Mouse (Mus musculus): ENCODE measurements around the gene Fsd1. TPM values are rescaled to one million over a fixed set of nuclear protein-coding genes. Genes with fewer than 3 reads are reported as not detected.

Gene Fsd1
- polyA plus RNA-seq, 1 experiment = not detected

DNA sequence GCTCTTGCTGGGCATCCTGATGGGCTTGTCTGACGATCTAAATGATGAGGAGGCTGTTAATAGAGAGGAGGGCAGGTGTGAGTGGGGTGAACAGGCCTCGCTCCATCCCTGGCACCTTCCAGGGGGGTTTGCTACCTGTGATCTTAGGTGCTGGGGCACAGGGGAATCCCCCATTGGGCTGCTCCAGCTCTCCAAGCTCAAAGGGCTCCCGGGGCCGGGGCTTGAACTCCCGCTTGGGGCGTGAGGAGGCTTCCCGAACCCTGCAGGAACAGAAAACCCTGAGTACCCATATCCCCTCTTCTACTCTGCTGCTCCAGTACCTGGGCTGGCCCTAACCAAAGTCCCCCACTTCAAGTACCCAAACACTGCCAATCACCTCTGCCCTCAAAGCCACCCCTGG lies 31.5 kb downstream of the Fsd1 start:
- 92% methylated on average over 7 of the region's 7 CpGs for WGBS
- peaks cover 9% of the 10 kb centered on the region for H3K4me1 ChIP-seq (ENCODE audit: control insufficient read depth, insufficient read depth, low read length)
- H3K4me3 ChIP-seq (replicated peaks; ENCODE audit: control insufficient read depth, low read depth, low read length) = no peak overlapping the region
- H3K27ac ChIP-seq (ENCODE audit: control insufficient read depth, insufficient read depth, low read depth, low read length, poor library complexity) = no peak overlapping the region
- TF ChIP-seq CTCF (IDR thresholded peaks at IDR 0.05; ENCODE audit: control insufficient read depth, insufficient read depth, low read length) = no peak
- TF ChIP-seq POLR2A (IDR thresholded peaks at IDR 0.05; ENCODE audit: borderline replicate concordance, control insufficient read depth, low read depth, low read length) = no peak

DNA sequence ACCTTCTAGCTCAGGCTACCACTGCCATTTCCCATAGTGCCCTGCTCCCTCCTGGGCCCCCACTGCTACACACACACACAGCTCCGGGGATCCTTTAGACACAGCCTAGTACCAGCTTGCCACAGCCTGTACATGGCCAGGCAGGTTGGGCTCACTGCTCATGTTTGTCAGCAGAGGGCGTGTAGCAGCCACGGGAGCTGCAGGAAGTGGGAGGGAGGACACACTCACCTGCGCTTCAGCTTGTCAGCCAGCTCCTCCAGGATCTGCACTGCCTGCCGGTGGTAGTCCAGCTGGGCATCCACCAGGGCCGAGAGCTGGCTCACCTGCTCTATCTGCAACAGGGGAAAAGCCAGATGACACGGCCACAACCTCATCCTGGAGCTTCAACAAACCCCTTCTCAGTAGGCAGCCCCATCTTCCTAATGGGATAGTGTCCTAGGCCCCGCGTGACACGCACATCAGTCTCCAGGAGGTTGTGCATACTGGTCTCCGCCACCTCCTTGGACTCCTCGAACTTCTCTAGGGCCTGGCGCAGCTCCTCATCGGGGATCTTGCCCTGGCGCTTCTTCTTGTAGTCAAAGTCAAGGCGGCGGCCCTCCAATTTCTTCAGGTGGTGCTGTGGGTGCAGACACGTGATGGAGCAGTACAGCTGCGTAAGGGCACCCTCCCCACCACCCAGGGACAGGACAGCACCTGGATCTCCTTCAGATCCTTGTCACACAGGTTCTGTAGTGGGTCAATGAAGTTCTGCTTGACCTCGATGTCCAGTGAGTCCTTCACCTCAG lies 32.2 kb downstream of the Fsd1 start:
- WGBS = 72% methylated on average over 20 of the region's 20 CpGs
- Histone ChIP-seq H3K4me1 (ENCODE audit: control insufficient read depth, insufficient read depth, low read length) (peaks cover 13% of the 10 kb centered on the region), H3K4me3 (replicated peaks; ENCODE audit: control insufficient read depth, low read depth, low read length) (no peak overlapping the region), H3K27ac (ENCODE audit: control insufficient read depth, insufficient read depth, low read depth, low read length, poor library complexity) (no peak overlapping the region)
- TF ChIP-seq CTCF (IDR thresholded peaks at IDR 0.05; ENCODE audit: control insufficient read depth, insufficient read depth, low read length) = peak; percentile 76
- TF ChIP-seq POLR2A (IDR thresholded peaks at IDR 0.05; ENCODE audit: borderline replicate concordance, control insufficient read depth, low read depth, low read length) = no peak

DNA sequence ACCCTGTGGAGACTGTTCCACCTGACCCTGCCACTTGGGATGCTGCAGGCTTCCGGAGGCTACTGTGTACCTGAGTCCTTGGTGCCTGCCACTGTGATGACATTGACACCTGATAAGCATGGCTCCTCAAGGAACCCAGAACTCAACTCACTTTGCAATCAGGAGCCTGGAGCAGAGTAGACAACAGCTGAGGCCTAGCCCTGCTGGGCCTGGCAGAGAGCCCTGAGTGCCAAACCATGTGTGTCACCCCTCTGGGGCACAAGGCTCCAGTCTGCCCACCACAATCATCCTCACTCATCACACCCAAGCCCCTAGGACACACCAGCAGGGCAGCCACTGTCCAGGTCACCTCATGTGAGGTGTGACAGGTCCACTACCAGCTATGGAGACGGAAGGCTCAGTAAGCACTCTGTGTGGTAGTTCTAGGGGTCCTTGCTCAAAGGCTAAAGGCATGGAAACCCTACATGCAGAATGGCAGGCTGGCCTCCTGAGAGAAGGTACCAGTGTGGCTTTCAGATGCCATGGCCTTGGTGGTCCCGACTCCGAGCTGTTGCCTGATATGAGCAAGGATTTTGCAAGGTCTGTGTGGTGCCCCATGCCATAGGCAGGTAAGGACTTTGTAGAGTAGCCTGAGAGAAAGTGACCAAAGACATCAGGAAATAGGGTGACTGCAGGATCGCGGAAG lies 34.2 kb downstream of the Fsd1 start:
- TF ChIP-seq CTCF (IDR thresholded peaks at IDR 0.05; ENCODE audit: control insufficient read depth, insufficient read depth, low read length) (no peak), POLR2A (IDR thresholded peaks at IDR 0.05; ENCODE audit: borderline replicate concordance, control insufficient read depth, low read depth, low read length) (no peak)
- Histone ChIP-seq H3K4me3 (replicated peaks; ENCODE audit: control insufficient read depth, low read depth, low read length) (no peak overlapping the region), H3K4me1 (ENCODE audit: control insufficient read depth, insufficient read depth, low read length) (peaks cover 19% of the 10 kb centered on the region), H3K27ac (ENCODE audit: control insufficient read depth, insufficient read depth, low read depth, low read length, poor library complexity) (no peak overlapping the region)
- WGBS = 75% methylated on average over 6 of the region's 6 CpGs

DNA sequence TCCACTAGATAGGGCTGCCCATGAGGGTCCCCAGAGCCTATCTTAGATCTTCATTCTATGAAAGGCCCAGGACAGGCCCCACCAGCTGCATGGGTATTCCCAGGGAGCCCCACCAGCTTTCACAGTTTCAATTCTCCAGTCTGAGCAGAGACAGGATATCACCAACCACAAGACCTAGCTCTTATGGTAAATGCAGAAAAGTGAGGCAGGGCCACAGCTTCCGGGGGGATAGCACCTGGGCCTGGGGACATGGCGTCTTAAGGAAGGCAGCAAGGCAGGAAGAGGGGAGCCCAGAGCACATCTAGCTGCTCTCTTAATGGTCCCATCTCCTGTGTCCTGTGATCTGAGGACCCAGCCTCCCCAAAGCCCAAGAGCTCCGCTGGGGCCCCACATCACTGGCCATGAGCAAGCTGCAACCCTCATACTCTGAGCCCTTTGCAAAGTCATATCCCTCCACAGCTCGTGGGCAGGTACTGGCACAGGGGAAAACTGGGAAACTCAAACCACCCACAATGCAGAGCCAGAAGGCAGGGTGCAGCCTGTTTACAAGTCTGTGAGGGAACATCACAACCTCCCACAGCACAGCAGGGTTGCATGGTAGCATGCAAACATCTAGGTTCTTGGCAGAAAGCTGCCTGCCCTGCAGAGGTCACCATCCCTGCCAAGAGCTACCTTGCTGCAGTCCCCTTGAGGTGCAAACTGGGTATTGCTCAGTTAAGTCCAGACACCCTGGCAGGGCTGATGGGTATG lies 35.0 kb downstream of the Fsd1 start:
- peaks cover 20% of the 10 kb centered on the region for H3K4me1 ChIP-seq (ENCODE audit: control insufficient read depth, insufficient read depth, low read length)
- H3K4me3 ChIP-seq (replicated peaks; ENCODE audit: control insufficient read depth, low read depth, low read length) = no peak overlapping the region
- TF ChIP-seq CTCF (IDR thresholded peaks at IDR 0.05; ENCODE audit: control insufficient read depth, insufficient read depth, low read length) (no peak), POLR2A (IDR thresholded peaks at IDR 0.05; ENCODE audit: borderline replicate concordance, control insufficient read depth, low read depth, low read length) (no peak)
- peak overlapping the region; percentile 17; the same call in 1 of the 2 replicates for H3K27ac ChIP-seq (ENCODE audit: control insufficient read depth, insufficient read depth, low read depth, low read length, poor library complexity)
- WGBS = 30% methylated on average over 4 of the region's 4 CpGs

DNA sequence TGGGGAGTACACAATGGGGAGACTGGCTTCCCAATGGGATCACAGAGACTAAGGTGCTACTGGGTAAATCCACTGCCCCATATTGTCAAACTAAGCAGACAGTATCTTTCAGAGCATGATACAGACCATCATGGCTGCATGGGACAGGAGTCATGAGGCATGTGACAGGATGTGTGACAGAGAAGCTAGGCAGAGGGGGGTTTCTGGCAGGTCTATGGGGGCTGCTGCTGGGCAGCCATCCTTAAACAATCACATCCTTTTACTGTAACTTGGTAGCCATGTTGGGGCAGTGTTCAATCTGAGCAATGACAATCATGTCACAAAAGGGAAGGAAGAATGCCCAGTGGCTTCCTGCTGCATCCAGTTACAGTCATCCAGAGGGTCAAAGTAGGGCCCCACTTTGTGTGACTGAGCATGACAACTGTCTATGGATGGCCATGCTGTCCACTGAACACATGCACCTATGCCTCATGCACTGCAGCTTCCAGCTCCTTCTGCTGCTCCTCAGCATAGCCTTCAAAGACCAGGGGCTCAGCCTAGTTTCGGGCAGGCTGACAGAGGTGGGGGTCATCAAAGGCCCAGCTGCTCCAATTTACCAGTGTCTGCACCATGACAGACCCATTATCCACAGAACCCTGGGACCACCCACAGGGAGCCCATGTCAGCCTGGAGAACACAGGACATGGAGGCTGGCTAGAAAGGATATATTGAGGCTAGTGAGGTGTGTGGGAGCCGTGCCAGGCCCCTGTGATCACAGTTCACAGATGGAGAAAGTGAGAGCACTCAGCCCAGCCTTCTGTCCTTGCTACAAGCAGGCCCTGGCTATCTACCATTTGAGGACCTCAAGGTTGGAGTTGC lies 36.1 kb downstream of the Fsd1 start:
- H3K4me1 ChIP-seq (ENCODE audit: control insufficient read depth, insufficient read depth, low read length) = peaks cover 20% of the 10 kb centered on the region
- no peak for TF ChIP-seq POLR2A (IDR thresholded peaks at IDR 0.05; ENCODE audit: borderline replicate concordance, control insufficient read depth, low read depth, low read length)
- no peak for TF ChIP-seq CTCF (IDR thresholded peaks at IDR 0.05; ENCODE audit: control insufficient read depth, insufficient read depth, low read length)
- H3K4me3 ChIP-seq (replicated peaks; ENCODE audit: control insufficient read depth, low read depth, low read length) = no peak overlapping the region
- WGBS = 83% methylated on average over 2 of the region's 2 CpGs
- H3K27ac ChIP-seq (ENCODE audit: control insufficient read depth, insufficient read depth, low read depth, low read length, poor library complexity) = no peak overlapping the region

DNA sequence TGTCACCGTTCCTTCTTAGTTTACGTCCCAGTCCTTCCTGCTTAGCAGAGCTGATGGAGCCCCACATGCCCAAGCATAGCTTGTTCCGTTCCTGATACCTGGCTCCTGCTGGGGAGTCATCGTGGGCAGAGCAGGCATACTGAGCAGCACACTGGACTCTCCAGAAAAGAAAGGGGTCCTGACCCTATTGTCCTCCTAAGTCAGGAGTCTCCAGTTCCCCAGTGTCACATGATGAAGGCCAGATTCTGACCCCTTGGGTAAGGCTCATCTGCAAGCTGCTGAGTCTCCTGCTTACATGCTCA lies 36.6 kb downstream of the Fsd1 start:
- 80% methylated on average over 4 of the region's 4 CpGs for WGBS
- Histone ChIP-seq H3K27ac (ENCODE audit: control insufficient read depth, insufficient read depth, low read depth, low read length, poor library complexity) (no peak overlapping the region), H3K4me3 (replicated peaks; ENCODE audit: control insufficient read depth, low read depth, low read length) (no peak overlapping the region), H3K4me1 (ENCODE audit: control insufficient read depth, insufficient read depth, low read length) (peaks cover 20% of the 10 kb centered on the region)
- TF ChIP-seq CTCF (IDR thresholded peaks at IDR 0.05; ENCODE audit: control insufficient read depth, insufficient read depth, low read length) = no peak

DNA sequence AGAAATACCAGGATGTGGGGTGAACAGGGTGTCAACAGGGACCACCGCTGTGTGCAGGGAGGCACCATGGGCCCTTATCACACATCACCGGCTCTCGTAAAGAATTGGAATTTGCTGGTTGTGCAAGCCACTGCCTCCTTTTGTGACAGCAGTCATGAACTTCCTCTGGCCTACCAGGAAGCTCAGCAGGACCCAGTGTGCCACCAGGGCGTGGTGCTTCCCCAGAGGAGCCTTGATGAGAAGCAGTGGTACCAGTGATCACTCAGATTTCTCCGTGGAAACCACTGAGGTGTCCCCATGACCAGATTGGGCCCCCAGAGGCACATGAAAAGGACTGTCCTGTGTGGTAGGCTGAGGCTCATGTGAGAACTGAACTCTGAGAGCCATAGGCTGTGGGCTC lies 37.1 kb downstream of the Fsd1 start:
- H3K4me1 ChIP-seq (ENCODE audit: control insufficient read depth, insufficient read depth, low read length) = peaks cover 19% of the 10 kb centered on the region
- 10% methylated on average over 5 of the region's 5 CpGs for WGBS
- peak overlapping the region; percentile 3; the same call in 1 of the 2 replicates for H3K27ac ChIP-seq (ENCODE audit: control insufficient read depth, insufficient read depth, low read depth, low read length, poor library complexity)
- H3K4me3 ChIP-seq (replicated peaks; ENCODE audit: control insufficient read depth, low read depth, low read length) = no peak overlapping the region
- TF ChIP-seq POLR2A (IDR thresholded peaks at IDR 0.05; ENCODE audit: borderline replicate concordance, control insufficient read depth, low read depth, low read length) (no peak), CTCF (IDR thresholded peaks at IDR 0.05; ENCODE audit: control insufficient read depth, insufficient read depth, low read length) (no peak)

All from bone marrow, adult 2 months (tissue).